ENCODE assay signal across 8 mouse cellular contexts in the genomic region with DNA sequence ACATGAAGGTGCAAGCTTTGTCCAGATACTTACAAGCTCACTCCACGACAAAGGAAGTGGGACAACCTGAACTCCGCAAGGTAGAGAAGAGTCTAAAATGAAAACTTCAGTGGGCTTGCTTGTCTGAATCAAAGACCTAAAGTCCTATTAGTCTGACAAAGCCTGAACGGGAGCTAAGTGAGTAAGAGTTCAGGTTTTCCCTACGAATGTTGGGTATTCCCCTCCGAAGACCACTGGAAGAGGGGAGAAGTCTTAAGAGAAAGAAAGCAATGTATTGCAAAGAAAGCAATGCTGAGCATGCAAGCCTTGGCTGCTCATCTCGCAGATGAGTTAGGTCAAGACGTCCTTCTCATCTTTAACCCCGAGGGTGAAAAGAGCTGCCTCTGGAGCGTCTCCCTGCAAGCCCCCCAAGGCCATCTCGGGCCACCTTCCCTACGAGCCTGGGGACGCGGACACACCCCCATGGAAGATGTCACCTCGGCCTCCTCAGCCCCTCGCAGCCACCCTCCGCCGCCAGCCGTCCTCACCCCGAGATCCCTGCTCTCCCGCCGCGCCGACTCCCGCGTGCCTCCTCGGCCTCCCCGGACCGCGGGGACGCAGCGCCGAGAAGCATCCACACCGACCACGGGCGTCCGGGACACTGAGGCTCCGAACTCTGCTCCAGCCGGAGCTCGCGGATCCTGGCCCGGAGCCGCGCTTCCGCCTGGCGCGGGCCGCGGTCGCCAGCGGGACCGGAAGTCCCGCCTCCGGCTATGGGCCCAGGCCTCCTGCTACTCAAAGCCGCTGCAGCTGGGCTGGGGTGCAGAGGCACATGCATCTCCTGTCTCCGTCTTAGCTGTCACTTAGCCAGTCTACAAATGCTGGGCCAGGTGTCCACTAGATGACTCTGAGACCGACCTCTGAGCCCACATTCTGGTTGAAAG. TPM values are rescaled to one million over a fixed set of nuclear protein-coding genes. Genes with fewer than 3 reads are reported as not detected.
DNase-seq lines count a peak whose midpoint lies in the region; ATAC-seq and TF ChIP-seq lines count a peak whose summit lies in the region.

A gene (minus strand): TSS at position 727 of the 923 bp plus-strand sequence.

- peaks cover 5% of the 10 kb centered on the region; the same call in 1 of the 2 replicates for H3K4me1 ChIP-seq in cortical plate, adult 2 months (ENCODE audit: control insufficient read depth, insufficient read depth, low read length)

- intact Hi-C loops in left cerebral cortex, postnatal 14 days (cut with DNase I) = no loop called here

- no peak for TF ChIP-seq CTCF in cortical plate, adult 2 months (IDR thresholded peaks at IDR 0.05; ENCODE audit: extremely low read depth, insufficient read depth, low read length)

- no peak within 1 kb of the TSS for H3K27ac ChIP-seq in cortical plate, adult 2 months (ENCODE audit: insufficient read depth, low read length)

- H3K4me3 ChIP-seq in cortical plate, adult 2 months (ENCODE audit: insufficient read depth, low read length) = peak within 1 kb of the TSS; percentile 87

- TF ChIP-seq POLR2A in cortical plate, adult 2 months (IDR thresholded peaks at IDR 0.05; ENCODE audit: extremely low read depth, insufficient read depth, low read length) = no peak

- peak; percentile 98 for ATAC-seq in activated CD4-positive, CD25-positive, alpha-beta regulatory T cell, adult 4 months
- ATAC-seq in megakaryocyte-erythroid progenitor cell, adult 5-6 weeks (replicated peaks; ENCODE audit: low FRiP score, low TSS enrichment, poor library complexity, severe bottlenecking) = peak; percentile 92

- peak; percentile 80 for DNase-seq in gastrocnemius, postnatal 10 days
- DNase-seq in hindlimb bud, embryonic 11.5 days (ENCODE audit: extremely low spot score, low read depth, low spot score) = peak; percentile 30
- peak; percentile 33 to 61 for DNase-seq in left cerebral cortex, postnatal 14 days (ENCODE audit: low spot score in 2 of 2)
- peak; percentile 65 for DNase-seq in right cerebral cortex, postnatal 14 days
- peak; percentile 63 to 70 for DNase-seq in urinary bladder, postnatal 36 days (ENCODE audit: low spot score in 2 of 2)

RNA-seq across cellular contexts. Expression of the gene that starts here (rescaled TPM):
- 1 to 10 TPM; 5.9 to 8.5 TPM for polyA plus RNA-seq in activated CD4-positive, CD25-positive, alpha-beta regulatory T cell, adult 4 months (2017; shearing (Covaris generic))
- polyA plus RNA-seq in cortical plate, adult 2 months (2012; rRNA removed) = 6.5 TPM in 2 replicates
- total RNA-seq in gastrocnemius, postnatal 10 days (2021) = 10 to 100 TPM in 1 of 2 experiments, 1 to 10 TPM in 1; 8.9 to 13.8 TPM
- total RNA-seq in left cerebral cortex, postnatal 14 days (2021) = 1 to 10 TPM; 5.1 to 5.9 TPM
- total RNA-seq in megakaryocyte-erythroid progenitor cell, adult 5-6 weeks (2014; fragmentation: Nextera tagmentation) = 5.0 and 10.7 TPM in 2 replicates
- total RNA-seq in megakaryocyte-erythroid progenitor cell, adult 5-6 weeks (2017) = 3.2 and 9.9 TPM in 2 replicates

Comparison
In these comparisons a context has a peak if more than half of its experiments do, and no peak if none do; other contexts are left out.
1. DNase-seq: peak in every context shown above with its lines; median percentile 80 in gastrocnemius, postnatal 10 days; 66 in urinary bladder, postnatal 36 days; 65 in right cerebral cortex, postnatal 14 days; 47 in left cerebral cortex, postnatal 14 days; 30 in hindlimb bud, embryonic 11.5 days.